Mouse (Mus musculus) liver, embryonic 11.5 days (tissue): ENCODE results near the gene Rnls. TPM values are rescaled to one million over a fixed set of nuclear protein-coding genes. Genes with fewer than 3 reads are reported as not detected.

Experiments
- ATAC-seq: fragments of 200-750 bp; cut with Nextera tagmentation; replicated peaks from 2 replicates; pipeline ENCODE4 v1.8.0; 2017; ENCODE audit warnings: moderate number of reproducible peaks, mild to moderate bottlenecking, moderate TSS enrichment, moderate library complexity; ENCODE audit not compliant: low FRiP score
- DNase-seq: peaks from one replicate; pipeline ENCODE4 v3.0.0-alpha.2; 2017; ENCODE audit warnings: low spot score
- H3K27ac ChIP-seq: fragments of 300-500 bp; sonication (generic); 2 replicates; pipeline ENCODE4 v1.5.1; 2014; ENCODE audit warnings: mild to moderate bottlenecking, low read depth, low read length, control low read depth
- H3K27me3 ChIP-seq: fragments of 300-500 bp; sonication (generic); replicated peaks from 2 replicates; pipeline ENCODE4 v1.6.1; 2014; ENCODE audit warnings: low read length, mixed read lengths; ENCODE audit not compliant: control insufficient read depth, insufficient read depth
- H3K36me3 ChIP-seq: fragments of 300-500 bp; sonication (generic); 2 replicates; pipeline ENCODE4 v1.6.1; 2014; ENCODE audit warnings: mild to moderate bottlenecking, low read length, moderate library complexity, mixed read lengths; ENCODE audit not compliant: control insufficient read depth, insufficient read depth
- H3K4me1 ChIP-seq: fragments of 300-500 bp; sonication (generic); replicated peaks from 2 replicates; pipeline ENCODE4 v1.6.1; 2014; ENCODE audit warnings: low read length, mixed read lengths; ENCODE audit not compliant: control insufficient read depth, insufficient read depth
- H3K4me2 ChIP-seq: fragments of 300-500 bp; sonication (generic); 2 replicates; pipeline ENCODE4 v1.6.1; 2014; ENCODE audit warnings: mild to moderate bottlenecking, control low read depth, moderate library complexity
- H3K4me3 ChIP-seq: fragments of 300-500 bp; sonication (generic); 2 replicates; pipeline ENCODE4 v1.5.1; 2014; ENCODE audit warnings: low read depth, low read length, control low read depth
- H3K9ac ChIP-seq: fragments of 300-500 bp; sonication (generic); 2 replicates; pipeline ENCODE4 v1.6.1; 2014; ENCODE audit warnings: low read depth, low read length, control low read depth
- H3K9me3 ChIP-seq: fragments of 300-500 bp; sonication (generic); 2 replicates; pipeline ENCODE4 v1.6.1; 2016; ENCODE audit warnings: low read length, inconsistent platforms, mixed read lengths; ENCODE audit not compliant: control insufficient read depth
- WGBS: fragments of 180-500 bp; shearing (Covaris S2); extraction: QIAGEN DNeasy Blood & Tissue Kit; methylation state at CpG from one replicate; pipeline ENCODE4 v1.1.7; 2014; 5-methylcytosine and 5-hydroxymethylcytosine counted together
- polyA plus RNA-seq: library from polyadenylated mRNA; unstranded; fragments of >200 nt; fragmentation: Nextera tagmentation; extraction: Ambion mirVana; gene quantifications from 2 replicates; pipeline ENCODE4 v1.2.1, GENCODE M21; 2014

Rnls gene
- polyA plus RNA-seq, 1 experiment from 2014 or later: 2.8 TPM

- ATAC-seq: no peak
- no peaks in the 10 kb centered on the region for H3K9me3 ChIP-seq
- peaks cover 8% of the 10 kb centered on the region for H3K4me1 ChIP-seq
- no peak overlapping the region for H3K27ac ChIP-seq
- 75% methylated on average over 6 of the region's 6 CpGs for WGBS
- no peaks in the 10 kb centered on the region for H3K36me3 ChIP-seq
- no peak overlapping the region for H3K4me2 ChIP-seq
- H3K9ac ChIP-seq: no peak overlapping the region
- DNase-seq: no peak
- no peak overlapping the region for H3K4me3 ChIP-seq
- H3K27me3 ChIP-seq: no peaks in the 10 kb centered on the region
Measured at GRCm38 (mm10) chr19:33223276-33223675, 168.8 kb downstream of the Rnls start.

- Histone ChIP-seq H3K4me1 (peaks cover 8% of the 10 kb centered on the region), H3K27me3 (no peaks in the 10 kb centered on the region), H3K27ac (no peak overlapping the region), H3K4me3 (no peak overlapping the region), H3K36me3 (no peaks in the 10 kb centered on the region), H3K4me2 (peak overlapping the region; percentile 20; the same call in 1 of the 2 replicates), H3K9me3 (no peaks in the 10 kb centered on the region), H3K9ac (no peak overlapping the region)
- 41% methylated on average over 12 of the region's 12 CpGs for WGBS
- no peak for DNase-seq
- no peak for ATAC-seq
Measured at GRCm38 (mm10) chr19:33222595-33223223, 169.4 kb downstream of the Rnls start.

- Histone ChIP-seq H3K4me1 (peaks cover 4% of the 10 kb centered on the region), H3K36me3 (no peaks in the 10 kb centered on the region), H3K9me3 (no peaks in the 10 kb centered on the region), H3K27me3 (no peaks in the 10 kb centered on the region), H3K27ac (no peak overlapping the region), H3K4me3 (no peak overlapping the region), H3K9ac (no peak overlapping the region), H3K4me2 (no peak overlapping the region)
- WGBS: 89% methylated on average over 6 of the region's 6 CpGs
- ATAC-seq (no peak), DNase-seq (no peak)
Measured at GRCm38 (mm10) chr19:33217791-33218300, 174.2 kb downstream of the Rnls start.

- no peaks in the 10 kb centered on the region for H3K36me3 ChIP-seq
- no peaks in the 10 kb centered on the region for H3K4me1 ChIP-seq
- no peaks in the 10 kb centered on the region for H3K27me3 ChIP-seq
- DNase-seq (no peak), ATAC-seq (no peak)
- no peak overlapping the region for H3K4me3 ChIP-seq
- H3K9me3 ChIP-seq: no peaks in the 10 kb centered on the region
- 87% methylated on average over 2 of the region's 2 CpGs for WGBS
- no peak overlapping the region for H3K27ac ChIP-seq
- no peak overlapping the region for H3K9ac ChIP-seq
- H3K4me2 ChIP-seq: no peak overlapping the region
Measured at GRCm38 (mm10) chr19:33209709-33210108, 182.4 kb downstream of the Rnls start.

- Histone ChIP-seq H3K4me2 (no peak overlapping the region), H3K9me3 (no peaks in the 10 kb centered on the region), H3K9ac (no peak overlapping the region), H3K27me3 (no peaks in the 10 kb centered on the region), H3K4me1 (no peaks in the 10 kb centered on the region), H3K4me3 (no peak overlapping the region), H3K36me3 (no peaks in the 10 kb centered on the region), H3K27ac (no peak overlapping the region)
- ATAC-seq: no peak
- 67% methylated on average over 1 of the region's 1 CpGs for WGBS
- no peak for DNase-seq
Measured at GRCm38 (mm10) chr19:33207991-33208390, 184.1 kb downstream of the Rnls start.

- Histone ChIP-seq H3K27ac (no peak overlapping the region), H3K36me3 (no peaks in the 10 kb centered on the region), H3K9ac (no peak overlapping the region), H3K4me1 (no peaks in the 10 kb centered on the region), H3K4me3 (no peak overlapping the region), H3K4me2 (no peak overlapping the region), H3K27me3 (no peaks in the 10 kb centered on the region), H3K9me3 (no peaks in the 10 kb centered on the region)
- ATAC-seq (no peak), DNase-seq (no peak)
- WGBS: 76% methylated on average over 2 of the region's 2 CpGs
Measured at GRCm38 (mm10) chr19:33205389-33205788, 186.7 kb downstream of the Rnls start.

GRCm38 (mm10) chr19:33202422-33202821 lies 189.7 kb downstream of the Rnls start:
- no peaks in the 10 kb centered on the region for H3K27me3 ChIP-seq
- 77% methylated on average over 6 of the region's 6 CpGs for WGBS
- no peaks in the 10 kb centered on the region for H3K9me3 ChIP-seq
- H3K27ac ChIP-seq: no peak overlapping the region
- H3K4me2 ChIP-seq: no peak overlapping the region
- no peaks in the 10 kb centered on the region for H3K4me1 ChIP-seq
- no peak overlapping the region for H3K4me3 ChIP-seq
- no peak for ATAC-seq
- H3K9ac ChIP-seq: no peak overlapping the region
- DNase-seq: no peak
- no peaks in the 10 kb centered on the region for H3K36me3 ChIP-seq

GRCm38 (mm10) chr19:33201181-33201580 lies 190.9 kb downstream of the Rnls start:
- Histone ChIP-seq H3K27me3 (no peaks in the 10 kb centered on the region), H3K27ac (no peak overlapping the region), H3K9me3 (no peaks in the 10 kb centered on the region), H3K4me3 (no peak overlapping the region), H3K36me3 (no peaks in the 10 kb centered on the region), H3K9ac (no peak overlapping the region), H3K4me1 (no peaks in the 10 kb centered on the region), H3K4me2 (no peak overlapping the region)
- DNase-seq (no peak), ATAC-seq (no peak)
- 71% methylated on average over 4 of the region's 4 CpGs for WGBS

GRCm38 (mm10) chr19:33192064-33192463 lies 200.0 kb downstream of the Rnls start:
- H3K4me3 ChIP-seq: no peak overlapping the region
- H3K9ac ChIP-seq: no peak overlapping the region
- no peaks in the 10 kb centered on the region for H3K4me1 ChIP-seq
- ATAC-seq (no peak), DNase-seq (no peak)
- H3K27ac ChIP-seq: no peak overlapping the region
- no peaks in the 10 kb centered on the region for H3K36me3 ChIP-seq
- WGBS: 61% methylated on average over 2 of the region's 2 CpGs
- no peaks in the 10 kb centered on the region for H3K27me3 ChIP-seq
- no peaks in the 10 kb centered on the region for H3K9me3 ChIP-seq
- no peak overlapping the region for H3K4me2 ChIP-seq
